Mouse (Mus musculus) megakaryocyte, embryonic 14.5 days (primary cell): ENCODE measurements around the gene Mrm3.

Source experiments
- FLI1 ChIP-seq: IDR thresholded peaks from 2 replicates; pipeline ENCODE4 v1.6.1; 2012; ENCODE audit warnings: low read length, inconsistent platforms, mixed read lengths
- GATA1 ChIP-seq: IDR thresholded peaks from 3 replicates; pipeline ENCODE4 v1.6.1; 2012; ENCODE audit warnings: mixed read lengths, low read length, inconsistent platforms, borderline replicate concordance

- TF ChIP-seq GATA1 (no peak), FLI1 (no peak)
Observed at GRCm38 (mm10) chr11:76260208-76261050, 16.9 kb downstream of the Mrm3 start.
